Mouse (Mus musculus): ENCODE data around the gene Plppr1.

- no peak for TF ChIP-seq CTCF (IDR thresholded peaks at IDR 0.05 in 2 of 3, conservative IDR thresholded peaks at IDR 0.05 in 1 of 3; ENCODE audit: control insufficient read depth in 1 of 3, insufficient read depth in 1 of 3, low read depth in 2 of 3, low read length in 3 of 3, poor library complexity in 1 of 3, severe bottlenecking in 1 of 3)
- no peak for TF ChIP-seq POLR2A (IDR thresholded peaks at IDR 0.05; ENCODE audit: control insufficient read depth in 1 of 2, insufficient read depth in 1 of 2, low read depth in 1 of 2, low read length in 2 of 2, poor library complexity in 1 of 2)
- TF ChIP-seq ZKSCAN1 (IDR thresholded peaks at IDR 0.05; ENCODE audit: low read depth, low read length) = no peak
- TF ChIP-seq ZMIZ1 (IDR thresholded peaks at IDR 0.05; ENCODE audit: low read depth, low read length) = no peak
Measured at GRCm38 (mm10) chr4:49244791-49245190, 185.7 kb downstream of the Plppr1 start.

Measured in MEL (cell line).